Mouse (Mus musculus): ENCODE data around the gene Kpnb1.

Kpnb1 gene

GRCm38 (mm10) chr11:97185704-97186614 is 1.7 kb downstream of the Kpnb1 start:
- ATAC-seq (ENCODE audit: low TSS enrichment), result no peak

GRCm38 (mm10) chr11:97184875-97185274 is 2.8 kb downstream of the Kpnb1 start:
- ATAC-seq (ENCODE audit: low TSS enrichment), result no peak

GRCm38 (mm10) chr11:97182446-97182845 is 5.2 kb downstream of the Kpnb1 start:
- ATAC-seq (ENCODE audit: low TSS enrichment), result no peak

GRCm38 (mm10) chr11:97181061-97181460 is 6.6 kb downstream of the Kpnb1 start:
- no peak for ATAC-seq (ENCODE audit: low TSS enrichment)

- no peak for ATAC-seq (ENCODE audit: low TSS enrichment)
Observed at GRCm38 (mm10) chr11:97178198-97178597, 9.5 kb downstream of the Kpnb1 start.

GRCm38 (mm10) chr11:97176851-97177250 is 10.8 kb downstream of the Kpnb1 start:
- no peak for ATAC-seq (ENCODE audit: low TSS enrichment)

- ATAC-seq (ENCODE audit: low TSS enrichment), result peak; percentile 97
Observed at GRCm38 (mm10) chr11:97175499-97175898, 12.2 kb downstream of the Kpnb1 start.

- peak; percentile 46; the same call in 1 of the 2 replicates for ATAC-seq (ENCODE audit: low TSS enrichment)
Observed at GRCm38 (mm10) chr11:97160341-97160740, 27.3 kb downstream of the Kpnb1 start.

- no peak for ATAC-seq (ENCODE audit: low TSS enrichment)
Observed at GRCm38 (mm10) chr11:97156999-97157398, 30.7 kb downstream of the Kpnb1 start.

- ATAC-seq (ENCODE audit: low TSS enrichment), result no peak
Observed at GRCm38 (mm10) chr11:97152662-97153287, 34.9 kb downstream of the Kpnb1 start.

GRCm38 (mm10) chr11:97152023-97152426 is 35.7 kb downstream of the Kpnb1 start:
- ATAC-seq (ENCODE audit: low TSS enrichment), result no peak

- ATAC-seq (ENCODE audit: low TSS enrichment), result no peak
Observed at GRCm38 (mm10) chr11:97151343-97151801, 36.3 kb downstream of the Kpnb1 start, which contains the start of gene Tbkbp1. TSS of gene Tbkbp1 (minus strand) at chr11:97151495.

GRCm38 (mm10) chr11:97150411-97151330 is 37.0 kb downstream of the Kpnb1 start:
- ATAC-seq (ENCODE audit: low TSS enrichment), result peak; percentile 25; the same call in 1 of the 2 replicates

GRCm38 (mm10) chr11:97149995-97150410 is 37.7 kb downstream of the Kpnb1 start:
- peak; percentile 17; the same call in 1 of the 2 replicates for ATAC-seq (ENCODE audit: low TSS enrichment)

- ATAC-seq (ENCODE audit: low TSS enrichment), result no peak
Observed at GRCm38 (mm10) chr11:97149026-97149425, 38.7 kb downstream of the Kpnb1 start.

- ATAC-seq (ENCODE audit: low TSS enrichment), result no peak
Observed at GRCm38 (mm10) chr11:97148591-97148990, 39.1 kb downstream of the Kpnb1 start.

- no peak for ATAC-seq (ENCODE audit: low TSS enrichment)
Observed at GRCm38 (mm10) chr11:97147333-97147732, 40.3 kb downstream of the Kpnb1 start.

GRCm38 (mm10) chr11:97146724-97147123 is 41.0 kb downstream of the Kpnb1 start:
- peak; percentile 48; the same call in 1 of the 2 replicates for ATAC-seq (ENCODE audit: low TSS enrichment)

- ATAC-seq (ENCODE audit: low TSS enrichment), result no peak
Observed at GRCm38 (mm10) chr11:97145951-97146350, 41.7 kb downstream of the Kpnb1 start.

GRCm38 (mm10) chr11:97145320-97145719 is 42.4 kb downstream of the Kpnb1 start:
- no peak for ATAC-seq (ENCODE audit: low TSS enrichment)

- ATAC-seq (ENCODE audit: low TSS enrichment), result no peak
Observed at GRCm38 (mm10) chr11:97143196-97143900, 44.3 kb downstream of the Kpnb1 start.
